Mouse (Mus musculus): ENCODE data around the gene Smad3.

- TF ChIP-seq GATA1 (IDR thresholded peaks at IDR 0.05; ENCODE audit: borderline replicate concordance, low read length) (no peak), FLI1 (IDR thresholded peaks at IDR 0.05; ENCODE audit: low read length) (no peak)
These were observed 54.5 kb downstream of the Smad3 start for GRCm38 (mm10) chr9:63703236-63703785.
